Mouse (Mus musculus) cerebellum, adult 11-12 months (tissue): ENCODE data around the gene Kansl1.
"Not testable (repeated sequence)": the region's sequence is repeated elsewhere in the genome, so short reads cannot be mapped to it uniquely, and the experiment has no call there.

Experiments
- DNase-seq: peaks from one replicate; pipeline ENCODE4 v3.0.0; 2022

Kansl1 gene

DNA sequence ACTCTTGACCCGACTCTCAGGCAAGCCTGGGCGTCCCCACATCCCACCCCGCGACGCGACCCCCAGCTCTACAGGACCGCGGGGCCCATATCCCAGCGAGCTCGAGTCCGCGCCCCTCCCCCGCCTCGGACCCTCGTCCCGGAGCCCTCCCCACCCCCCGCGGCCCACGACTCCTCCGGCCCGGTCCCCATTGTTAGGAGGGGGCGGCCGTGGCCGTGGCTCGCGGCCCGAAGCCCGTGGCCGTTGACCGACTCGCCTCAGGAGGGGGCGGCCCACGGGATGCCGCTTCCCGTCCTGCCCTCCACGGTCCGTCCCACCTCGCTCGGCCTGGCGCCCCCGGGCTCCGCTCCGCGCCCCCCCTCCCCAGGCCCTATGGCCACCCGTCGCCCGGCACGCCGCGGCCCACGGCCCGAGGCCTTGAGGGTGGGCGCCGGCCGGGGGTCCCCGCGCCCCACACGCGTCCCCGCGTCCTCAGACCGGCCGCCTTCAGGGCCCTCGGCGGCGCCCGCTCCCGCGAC, at the start of gene Kansl1:
Kansl1 (minus strand) TSS at position 111 of the 518 bp plus-strand sequence.
- peak; percentile 42 for DNase-seq

- DNase-seq = no peak
These were observed 43.8 kb upstream of the Kansl1 start for GRCm38 (mm10) chr11:104512436-104512835.

- DNase-seq = no peak
These were observed 41.9 kb upstream of the Kansl1 start for GRCm38 (mm10) chr11:104510606-104511005.

DNA sequence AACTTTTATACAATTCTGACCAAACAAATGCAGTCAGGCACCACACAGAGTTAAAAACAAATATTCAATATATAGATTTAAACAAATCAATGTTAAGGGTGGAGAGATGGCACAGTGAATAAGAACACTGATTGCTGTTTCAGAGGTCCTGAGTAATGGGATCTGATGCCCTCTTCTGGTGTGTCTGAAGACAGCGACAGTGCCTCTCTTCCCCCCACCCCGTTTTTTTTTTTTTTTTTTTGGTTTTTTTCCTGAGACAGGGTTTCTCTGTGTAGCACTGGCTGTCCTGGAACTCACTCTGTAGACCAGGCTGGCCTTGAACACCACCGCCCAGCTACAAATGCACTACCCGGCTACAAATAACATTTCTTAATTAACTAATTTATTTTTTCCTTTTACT, 39.8 kb upstream of the Kansl1 start:
- no peak for DNase-seq

- DNase-seq = no peak
These were observed 19.6 kb upstream of the Kansl1 start for GRCm38 (mm10) chr11:104488292-104488691.

DNA sequence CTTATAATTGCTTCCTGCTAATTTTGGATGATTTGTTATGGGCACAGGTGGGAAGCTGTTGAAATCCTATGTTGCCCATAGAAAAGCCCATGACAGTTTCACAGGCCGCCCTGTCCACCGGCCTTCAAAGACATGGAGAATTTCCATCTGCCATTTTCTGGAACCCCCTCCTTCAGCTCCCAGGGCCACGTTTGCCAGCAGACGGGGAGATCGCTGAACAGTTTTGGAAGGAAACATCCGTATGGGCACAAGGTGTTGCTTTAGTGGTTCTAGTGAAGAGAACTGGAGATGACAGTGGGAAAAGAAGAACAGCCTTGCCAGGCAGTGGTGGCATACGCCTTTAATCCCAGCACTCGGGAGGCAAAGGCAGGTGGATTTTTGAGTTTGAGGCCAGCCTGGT, 13.3 kb upstream of the Kansl1 start:
- no peak for DNase-seq

DNA sequence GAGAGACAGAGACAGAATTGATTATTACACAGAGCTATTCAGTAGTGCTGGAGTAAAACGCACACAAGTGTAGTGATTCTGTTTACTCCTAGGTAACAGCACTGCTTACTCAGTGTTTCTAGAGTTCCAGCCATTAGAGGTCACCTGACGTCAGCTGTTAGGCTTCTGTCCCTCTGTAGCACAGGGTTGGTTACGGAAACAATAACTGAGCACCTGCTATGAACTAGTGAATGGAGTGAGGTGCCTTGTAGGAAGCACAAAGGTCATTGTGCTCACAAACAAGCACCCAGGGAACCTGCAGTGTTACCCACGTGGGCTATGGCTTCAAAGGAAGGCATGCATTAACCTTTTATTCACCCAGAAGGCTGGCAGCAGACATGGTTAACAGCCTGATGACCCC, 10.8 kb upstream of the Kansl1 start:
- no peak for DNase-seq

- DNase-seq = peak; percentile 89
These were observed 742 bp upstream of the Kansl1 start for GRCm38 (mm10) chr11:104469371-104469835.

GRCm38 (mm10) chr11:104467698-104468097, 963 bp downstream of the Kansl1 start:
- DNase-seq = no peak

DNA sequence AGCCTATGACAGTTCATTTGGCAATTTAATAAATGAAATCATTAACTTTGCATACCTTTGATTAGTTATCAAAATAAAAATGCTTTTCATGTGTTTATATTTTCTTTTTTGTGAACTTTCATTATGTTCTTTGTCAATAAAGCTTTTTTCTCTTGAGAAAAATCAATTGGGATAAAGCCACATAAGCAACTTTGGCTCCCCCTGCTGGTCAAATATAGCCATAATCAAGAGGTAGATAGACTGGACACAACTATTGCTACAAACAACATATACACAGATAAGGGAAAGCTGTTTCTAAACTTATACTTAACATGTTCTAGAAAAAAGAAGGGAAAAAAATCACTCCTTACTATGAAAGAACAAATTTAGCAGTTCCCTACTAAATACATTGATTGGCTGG, 7.1 kb downstream of the Kansl1 start:
- peak; percentile 20 for DNase-seq

DNA sequence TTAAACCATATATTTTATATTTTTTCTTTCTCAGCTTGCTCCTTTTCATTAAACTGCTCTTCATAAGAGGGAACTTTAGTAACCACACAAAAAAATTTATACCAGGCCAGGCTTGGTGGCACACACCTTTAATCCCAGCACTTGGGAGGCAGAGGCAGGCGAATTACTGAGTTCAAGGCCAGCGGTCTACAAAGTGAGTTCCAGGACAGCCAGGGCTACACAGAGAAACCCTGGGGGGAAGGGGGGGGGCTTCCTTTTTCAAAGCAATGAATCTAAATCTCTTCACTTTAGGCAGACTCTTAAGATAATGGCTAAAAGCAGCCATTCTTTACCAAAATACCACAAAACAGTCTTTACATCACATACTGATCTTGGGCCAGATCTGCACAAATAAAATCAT, 9.0 kb downstream of the Kansl1 start:
- no peak for DNase-seq

GRCm38 (mm10) chr11:104458507-104458906, 10.2 kb downstream of the Kansl1 start:
- DNase-seq = no peak

- no peak for DNase-seq
These were observed 16.0 kb downstream of the Kansl1 start for GRCm38 (mm10) chr11:104452709-104453108.

- DNase-seq = no peak
These were observed 17.4 kb downstream of the Kansl1 start for GRCm38 (mm10) chr11:104451239-104451638.

DNA sequence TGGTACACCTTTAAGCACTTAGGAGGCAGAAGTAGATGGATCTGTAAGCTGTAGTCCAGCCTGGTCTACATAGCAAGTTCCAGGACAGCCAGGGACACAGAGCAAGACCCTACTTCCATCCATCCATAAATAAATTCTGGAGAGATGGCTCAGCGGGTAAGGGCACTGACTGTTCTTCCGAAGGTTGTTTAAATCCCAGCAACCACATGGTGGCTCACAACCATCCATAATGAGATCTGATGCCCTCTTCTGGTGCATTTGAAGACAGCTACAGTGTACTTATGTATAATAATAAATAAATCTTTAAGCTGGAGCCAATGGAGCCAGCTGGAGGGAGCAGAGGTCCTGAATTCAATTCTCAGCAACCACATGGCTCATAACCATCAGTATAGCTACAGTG, 20.2 kb downstream of the Kansl1 start:
- DNase-seq = not testable (repeated sequence)

- no peak for DNase-seq
These were observed 23.1 kb downstream of the Kansl1 start for GRCm38 (mm10) chr11:104445538-104445937.

DNA sequence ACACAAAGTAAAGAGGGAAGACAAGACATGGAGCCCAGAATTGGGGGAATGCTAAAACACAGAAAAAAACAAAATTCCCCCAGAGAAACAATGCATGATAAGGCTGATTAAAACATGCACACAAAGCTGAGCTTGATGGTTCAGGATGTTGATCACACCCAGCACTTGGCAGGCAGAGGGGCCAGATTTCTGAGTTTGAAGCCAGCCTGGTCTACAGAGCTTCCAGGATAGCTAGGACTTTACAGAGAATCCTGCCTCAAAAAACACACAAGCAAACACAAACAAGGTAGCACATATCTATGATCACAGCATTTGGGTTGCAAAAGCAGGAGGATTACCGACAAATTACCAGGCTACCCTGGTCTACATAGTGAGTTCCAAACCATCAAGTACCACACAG, 23.6 kb downstream of the Kansl1 start:
- DNase-seq = no peak

DNA sequence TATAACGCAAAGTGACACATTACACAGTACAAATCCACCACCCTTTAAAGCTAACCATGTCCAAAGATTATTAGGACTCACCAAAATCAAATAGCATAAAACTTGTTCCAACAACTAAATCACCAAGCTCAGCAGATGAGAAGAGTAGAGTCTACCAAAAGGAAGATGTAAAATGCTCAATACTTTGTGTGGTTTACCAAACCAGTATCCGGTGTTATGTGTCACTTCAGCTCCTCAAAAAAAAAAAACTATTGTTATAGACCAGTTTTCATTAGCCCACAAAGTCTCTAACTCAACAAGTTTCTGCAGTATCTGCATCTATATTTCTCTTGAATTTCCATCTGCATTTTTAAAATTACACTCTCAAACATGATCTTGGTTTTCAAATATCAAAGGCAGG, 25.3 kb downstream of the Kansl1 start:
- DNase-seq = no peak

DNA sequence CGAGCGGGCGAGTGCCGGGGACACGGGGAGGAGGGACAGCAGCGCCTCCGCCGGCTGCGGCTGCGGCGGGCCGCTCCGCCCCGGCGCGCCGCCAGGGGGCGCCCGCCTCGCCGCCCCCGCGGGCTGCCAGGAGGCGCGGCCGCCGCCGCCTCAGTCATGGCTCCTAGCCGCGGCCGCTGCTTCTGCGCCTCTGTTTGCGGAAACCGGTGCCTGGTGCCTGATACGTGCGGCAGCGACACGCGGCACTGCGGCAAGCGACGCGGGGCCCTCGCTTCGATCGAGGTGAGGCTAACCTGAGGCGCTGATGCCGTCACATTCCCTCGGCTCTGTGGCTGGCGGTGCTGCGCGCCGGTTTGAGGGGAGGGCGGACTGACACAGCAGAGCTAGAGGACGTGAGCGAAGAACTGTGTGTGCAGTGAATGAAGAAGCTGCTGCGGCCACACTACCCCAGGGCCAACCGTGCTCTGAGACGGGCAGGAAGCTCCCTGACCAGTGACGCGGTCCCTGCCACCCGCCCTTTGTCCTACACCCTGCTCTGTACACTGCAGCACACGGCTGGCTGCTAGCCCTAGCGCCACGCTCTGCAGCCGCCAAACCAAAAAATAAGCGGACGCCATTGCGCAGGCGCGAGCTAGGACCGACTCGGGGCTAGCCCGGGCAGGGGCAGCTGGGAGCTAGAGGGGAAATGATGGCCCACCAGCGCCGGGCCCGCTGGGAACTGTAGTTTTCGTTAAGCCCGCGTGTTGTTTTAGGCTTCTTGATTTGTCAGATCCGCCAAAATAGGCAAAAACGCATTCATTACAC, 26.1 kb downstream of the Kansl1 start:
- DNase-seq = peak; percentile 94

DNA sequence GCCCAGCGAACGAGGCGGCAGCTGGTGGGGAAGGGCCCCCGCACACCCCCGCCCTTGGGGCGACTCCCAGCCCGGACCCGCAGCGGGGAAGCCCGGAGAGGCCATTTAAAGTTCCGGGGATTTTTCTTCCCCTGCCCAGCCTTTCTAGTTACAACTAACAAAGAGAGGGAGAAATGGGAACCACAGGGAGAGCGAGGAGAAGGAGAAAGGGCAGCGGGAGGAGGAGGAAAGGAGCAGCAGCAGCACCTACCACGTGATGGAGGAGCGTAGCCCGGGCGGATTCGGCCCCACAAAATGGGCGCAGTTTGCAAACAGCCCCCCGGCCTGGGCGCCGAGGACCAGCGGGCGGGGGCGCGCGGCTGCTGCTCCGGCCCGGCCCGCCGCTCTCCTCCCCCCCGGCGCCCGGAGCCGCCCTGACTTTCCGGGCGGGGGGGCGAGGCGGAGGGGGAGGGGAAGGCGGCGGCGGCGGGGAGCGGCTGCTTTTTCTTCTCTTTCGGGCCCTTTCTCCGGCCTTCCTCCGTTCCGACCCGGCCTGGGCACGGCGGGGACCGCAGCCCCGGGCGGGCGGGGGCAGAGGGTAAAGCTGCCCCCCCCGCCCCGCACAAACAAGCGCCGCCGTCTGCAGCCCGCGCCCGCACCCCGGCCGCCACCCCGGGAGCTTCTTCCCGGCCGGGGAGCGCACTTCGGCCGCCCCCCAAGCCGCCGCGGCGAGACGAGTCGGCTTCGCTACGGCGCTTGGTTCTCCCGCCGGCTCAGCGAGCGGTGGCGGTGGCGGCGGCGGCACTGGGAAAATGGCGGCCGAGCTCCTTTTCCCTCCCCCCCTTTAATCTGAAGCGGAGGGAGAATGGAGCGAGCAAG, 27.0 kb downstream of the Kansl1 start:
- DNase-seq = peak; percentile 77

GRCm38 (mm10) chr11:104440521-104441474, 27.9 kb downstream of the Kansl1 start:
- no peak for DNase-seq

DNA sequence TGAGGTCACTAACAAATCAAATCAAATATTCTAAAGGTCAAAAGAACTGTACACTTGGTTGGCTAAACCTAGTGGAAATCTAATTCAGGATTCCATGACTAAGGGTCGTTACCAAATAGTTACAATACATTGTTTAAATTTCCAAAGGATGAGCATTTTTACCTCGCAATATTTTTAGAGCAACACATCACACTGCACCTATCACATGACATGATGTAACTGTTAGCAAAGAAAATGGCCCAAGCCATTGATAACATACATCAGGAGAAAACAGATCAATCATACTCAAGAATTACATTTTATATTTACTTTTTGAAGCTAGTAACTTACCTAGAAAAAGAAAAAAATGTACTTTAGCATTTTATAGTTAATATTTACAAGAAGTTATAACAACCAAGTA, 29.0 kb downstream of the Kansl1 start:
- DNase-seq = no peak
